Mouse (Mus musculus) heart, embryonic 10.5 days (tissue): ENCODE results near the gene Ebf4. TPM values are rescaled to one million over a fixed set of nuclear protein-coding genes. Genes with fewer than 3 reads are reported as not detected.
A peak's percentile ranks its signal among the peaks of the same experiment; 100 is the strongest.

Experiments used
- DNase-seq: peaks from one replicate; pipeline ENCODE4 v3.0.0-alpha.2; 2017; ENCODE audit warnings: low spot score
- H3K27ac ChIP-seq: fragments of 300-500 bp; sonication (generic); 2 replicates; pipeline ENCODE4 v1.5.1; 2016; ENCODE audit warnings: mild to moderate bottlenecking
- H3K27me3 ChIP-seq: fragments of 300-500 bp; sonication (generic); 2 replicates; pipeline ENCODE4 v1.6.1; 2016; ENCODE audit warnings: mild to moderate bottlenecking; ENCODE audit not compliant: poor library complexity, insufficient read depth, severe bottlenecking
- H3K36me3 ChIP-seq: fragments of 300-500 bp; sonication (generic); 2 replicates; pipeline ENCODE4 v1.6.1; 2016; ENCODE audit warnings: mild to moderate bottlenecking, moderate library complexity
- H3K4me1 ChIP-seq: fragments of 300-500 bp; sonication (generic); 2 replicates; pipeline ENCODE4 v1.6.1; 2016; ENCODE audit warnings: mild to moderate bottlenecking
- H3K4me3 ChIP-seq: fragments of 300-500 bp; sonication (generic); 2 replicates; pipeline ENCODE4 v1.5.1; 2016; ENCODE audit warnings: mild to moderate bottlenecking, moderate library complexity
- H3K9me3 ChIP-seq: fragments of 300-500 bp; sonication (generic); 2 replicates; pipeline ENCODE4 v1.6.1; 2016; ENCODE audit warnings: mild to moderate bottlenecking, moderate library complexity
- WGBS: fragments of 180-500 bp; shearing (Covaris S2); methylation state at CpG from one replicate; pipeline ENCODE4 v1.1.7; 2016; 5-methylcytosine and 5-hydroxymethylcytosine counted together
- polyA plus RNA-seq: library from polyadenylated mRNA; unstranded; fragments of >200 nt; fragmentation: Nextera tagmentation; extraction: Ambion mirVana; gene quantifications from 2 replicates; pipeline ENCODE4 v1.2.1, GENCODE M21; 2016

The Ebf4 gene
- 0.42 and 1.1 TPM in 2 replicates for polyA plus RNA-seq

- Histone ChIP-seq H3K27me3 (peaks cover 64% of the 10 kb centered on the region), H3K4me1 (peaks cover 38% of the 10 kb centered on the region)
- WGBS = under 1% methylated on average over 36 of the region's 39 CpGs
Measured at GRCm38 (mm10) chr2:130294936-130295277, at the start of gene Ebf4. Ebf4 (plus strand) TSS chr2:130295169.

GRCm38 (mm10) chr2:130246912-130247311 lies 48.1 kb upstream of the Ebf4 start:
- no peak for DNase-seq
- 44% methylated on average over 9 of the region's 9 CpGs for WGBS
- Histone ChIP-seq H3K9me3 (no peaks in the 10 kb centered on the region), H3K27ac (no peak overlapping the region), H3K4me3 (no peak overlapping the region), H3K27me3 (no peaks in the 10 kb centered on the region), H3K4me1 (no peaks in the 10 kb centered on the region), H3K36me3 (no peaks in the 10 kb centered on the region)

More at GRCm38 (mm10) chr2:130294936-130295277, at the start of gene Ebf4:
- no peak for DNase-seq
- Histone ChIP-seq H3K36me3 (0 out of 2 replicates have a peak, but pooled peaks cover 2% of the 10 kb centered on the region), H3K9me3 (no peaks in the 10 kb centered on the region), H3K4me3 (peak within 1 kb of the TSS; percentile 78), H3K27ac (peak within 1 kb of the TSS; percentile 83)

GRCm38 (mm10) chr2:130248226-130248625 lies 46.7 kb upstream of the Ebf4 start:
- no peak for DNase-seq
- WGBS = 56% methylated on average over 7 of the region's 7 CpGs
- Histone ChIP-seq H3K27ac (no peak overlapping the region), H3K4me3 (no peak overlapping the region), H3K9me3 (no peaks in the 10 kb centered on the region), H3K36me3 (no peaks in the 10 kb centered on the region), H3K4me1 (no peaks in the 10 kb centered on the region), H3K27me3 (no peaks in the 10 kb centered on the region)

GRCm38 (mm10) chr2:130256762-130257161 lies 38.2 kb upstream of the Ebf4 start:
- Histone ChIP-seq H3K9me3 (no peaks in the 10 kb centered on the region), H3K27ac (no peak overlapping the region), H3K4me1 (no peaks in the 10 kb centered on the region), H3K4me3 (no peak overlapping the region), H3K36me3 (no peaks in the 10 kb centered on the region), H3K27me3 (no peaks in the 10 kb centered on the region)
- WGBS = 61% methylated on average over 4 of the region's 4 CpGs
- DNase-seq = no peak

GRCm38 (mm10) chr2:130260822-130261221 lies 34.1 kb upstream of the Ebf4 start:
- no peak overlapping the region for H3K4me3 ChIP-seq
- WGBS = 78% methylated on average over 4 of the region's 4 CpGs
- H3K9me3 ChIP-seq = no peaks in the 10 kb centered on the region
- H3K27me3 ChIP-seq = no peaks in the 10 kb centered on the region
- no peaks in the 10 kb centered on the region for H3K36me3 ChIP-seq
- no peak for DNase-seq
- H3K4me1 ChIP-seq = 0 out of 2 replicates have a peak, but pooled peaks cover 3% of the 10 kb centered on the region
- H3K27ac ChIP-seq = no peak overlapping the region

GRCm38 (mm10) chr2:130261914-130262313 lies 33.1 kb upstream of the Ebf4 start:
- Histone ChIP-seq H3K4me3 (no peak overlapping the region), H3K27me3 (no peaks in the 10 kb centered on the region), H3K4me1 (0 out of 2 replicates have a peak, but pooled peaks cover 3% of the 10 kb centered on the region), H3K9me3 (no peaks in the 10 kb centered on the region), H3K36me3 (no peaks in the 10 kb centered on the region), H3K27ac (no peak overlapping the region)
- WGBS = 66% methylated on average over 2 of the region's 2 CpGs
- DNase-seq = no peak

GRCm38 (mm10) chr2:130262398-130262797 lies 32.6 kb upstream of the Ebf4 start:
- Histone ChIP-seq H3K9me3 (no peaks in the 10 kb centered on the region), H3K27me3 (no peaks in the 10 kb centered on the region), H3K4me1 (0 out of 2 replicates have a peak, but pooled peaks cover 3% of the 10 kb centered on the region), H3K4me3 (no peak overlapping the region), H3K36me3 (no peaks in the 10 kb centered on the region), H3K27ac (no peak overlapping the region)
- WGBS = 14% methylated on average over 2 of the region's 2 CpGs
- no peak for DNase-seq

- no peak overlapping the region for H3K27ac ChIP-seq
- DNase-seq = no peak
- H3K4me1 ChIP-seq = 0 out of 2 replicates have a peak, but pooled peaks cover 3% of the 10 kb centered on the region
- no peaks in the 10 kb centered on the region for H3K9me3 ChIP-seq
- no peaks in the 10 kb centered on the region for H3K36me3 ChIP-seq
- no peak overlapping the region for H3K4me3 ChIP-seq
- WGBS = 91% methylated on average over 1 of the region's 1 CpGs
- no peaks in the 10 kb centered on the region for H3K27me3 ChIP-seq
Measured at GRCm38 (mm10) chr2:130265520-130265919, 29.4 kb upstream of the Ebf4 start.

GRCm38 (mm10) chr2:130268074-130268473 lies 26.9 kb upstream of the Ebf4 start:
- no peaks in the 10 kb centered on the region for H3K27me3 ChIP-seq
- no peak overlapping the region for H3K4me3 ChIP-seq
- H3K27ac ChIP-seq = no peak overlapping the region
- no peak for DNase-seq
- no peaks in the 10 kb centered on the region for H3K9me3 ChIP-seq
- 0 out of 2 replicates have a peak, but pooled peaks cover under 1% of the 10 kb centered on the region for H3K4me1 ChIP-seq
- WGBS = 55% methylated on average over 7 of the region's 7 CpGs
- H3K36me3 ChIP-seq = no peaks in the 10 kb centered on the region

GRCm38 (mm10) chr2:130273732-130274131 lies 21.2 kb upstream of the Ebf4 start:
- no peak for DNase-seq
- Histone ChIP-seq H3K9me3 (no peaks in the 10 kb centered on the region), H3K27ac (peak overlapping the region; percentile 98), H3K4me3 (peak overlapping the region; percentile 94), H3K4me1 (peaks cover 25% of the 10 kb centered on the region), H3K36me3 (peaks cover 38% of the 10 kb centered on the region), H3K27me3 (no peaks in the 10 kb centered on the region)
- 3% methylated on average over 14 of the region's 14 CpGs for WGBS

- H3K9me3 ChIP-seq = no peaks in the 10 kb centered on the region
- H3K27me3 ChIP-seq = no peaks in the 10 kb centered on the region
- H3K4me1 ChIP-seq = peaks cover 25% of the 10 kb centered on the region
- peak within 1 kb of the TSS; percentile 98 for H3K27ac ChIP-seq
- H3K36me3 ChIP-seq = peaks cover 41% of the 10 kb centered on the region
- H3K4me3 ChIP-seq = peak within 1 kb of the TSS; percentile 94
- WGBS = under 1% methylated on average over 68 of the region's 68 CpGs
- DNase-seq = peak; percentile 99
Measured at GRCm38 (mm10) chr2:130274149-130274861, 20.7 kb upstream of the Ebf4 start, which contains the start of gene Nop56. Nop56 (plus strand) TSS chr2:130274430.

- H3K27ac ChIP-seq = peak overlapping the region; percentile 98
- H3K36me3 ChIP-seq = peaks cover 47% of the 10 kb centered on the region
- H3K4me1 ChIP-seq = peaks cover 25% of the 10 kb centered on the region
- 2% methylated on average over 10 of the region's 10 CpGs for WGBS
- no peaks in the 10 kb centered on the region for H3K27me3 ChIP-seq
- DNase-seq = no peak
- H3K9me3 ChIP-seq = no peaks in the 10 kb centered on the region
- H3K4me3 ChIP-seq = peak overlapping the region; percentile 94
Measured at GRCm38 (mm10) chr2:130274862-130275261, 20.1 kb upstream of the Ebf4 start.

GRCm38 (mm10) chr2:130275649-130276048 lies 19.3 kb upstream of the Ebf4 start:
- Histone ChIP-seq H3K27ac (no peak overlapping the region), H3K9me3 (no peaks in the 10 kb centered on the region), H3K4me3 (peak overlapping the region; percentile 94), H3K36me3 (peaks cover 55% of the 10 kb centered on the region), H3K27me3 (no peaks in the 10 kb centered on the region), H3K4me1 (peaks cover 28% of the 10 kb centered on the region)
- WGBS = 54% methylated on average over 6 of the region's 6 CpGs
- DNase-seq = no peak
